Mouse (Mus musculus) retina, embryonic 14.5 days (tissue): Measurements from ENCODE around the gene Eif3f.

Experiments
- DNase-seq: peaks from one replicate; pipeline ENCODE4 v3.0.0-alpha.2; 2015; ENCODE audit warnings: low spot score

Eif3f gene

GRCm38 (mm10) chr7:108968201-108968600, 34.0 kb downstream of the Eif3f start:
- no peak for DNase-seq

GRCm38 (mm10) chr7:108972273-108972672, 38.1 kb downstream of the Eif3f start:
- DNase-seq: peak; percentile 64

GRCm38 (mm10) chr7:108985934-108986708, 51.9 kb downstream of the Eif3f start:
- DNase-seq: no peak

GRCm38 (mm10) chr7:108991207-108991606, 57.0 kb downstream of the Eif3f start:
- DNase-seq: no peak
